Mouse (Mus musculus): Measurements from ENCODE around the gene Smim6. TPM values are rescaled to one million over a fixed set of nuclear protein-coding genes. Genes with fewer than 3 reads are reported as not detected.

The Smim6 gene
- polyA plus RNA-seq, 1 experiment from 2014 or later, result 1.9 TPM

DNA sequence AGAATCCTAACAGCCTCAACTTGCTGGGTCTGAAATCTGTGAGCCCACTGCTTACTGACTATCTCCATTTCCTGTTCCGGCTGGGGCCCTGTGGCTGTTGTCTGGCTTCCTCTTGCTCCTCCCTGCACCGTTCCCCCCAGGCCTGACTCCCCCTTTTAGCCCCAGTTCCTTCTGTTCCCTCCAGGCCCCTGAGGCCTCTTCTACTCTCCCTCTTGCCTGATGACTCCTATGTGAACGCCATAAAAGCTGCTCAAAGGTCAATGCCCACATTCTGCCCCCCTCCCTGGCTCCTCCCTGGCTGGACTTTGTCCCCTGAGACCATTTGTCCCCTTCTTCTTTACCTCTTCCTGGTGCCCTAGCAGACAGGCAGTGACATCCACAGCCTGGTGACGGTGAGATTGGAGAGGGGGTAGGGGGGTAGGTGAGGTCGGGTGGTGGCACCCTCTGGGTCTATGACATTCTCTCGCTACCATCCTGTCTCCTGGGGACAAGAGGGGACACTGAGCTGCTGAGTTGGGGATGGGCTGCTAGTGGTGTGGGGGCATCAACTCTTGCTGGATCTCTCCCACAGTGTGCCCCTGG, 34.6 kb upstream of the Smim6 start:
- peaks cover 8% of the 10 kb centered on the region for H3K4me1 ChIP-seq (ENCODE audit: insufficient read depth)
- peak; percentile 55; the same call in 1 of the 2 replicates for ATAC-seq

DNA sequence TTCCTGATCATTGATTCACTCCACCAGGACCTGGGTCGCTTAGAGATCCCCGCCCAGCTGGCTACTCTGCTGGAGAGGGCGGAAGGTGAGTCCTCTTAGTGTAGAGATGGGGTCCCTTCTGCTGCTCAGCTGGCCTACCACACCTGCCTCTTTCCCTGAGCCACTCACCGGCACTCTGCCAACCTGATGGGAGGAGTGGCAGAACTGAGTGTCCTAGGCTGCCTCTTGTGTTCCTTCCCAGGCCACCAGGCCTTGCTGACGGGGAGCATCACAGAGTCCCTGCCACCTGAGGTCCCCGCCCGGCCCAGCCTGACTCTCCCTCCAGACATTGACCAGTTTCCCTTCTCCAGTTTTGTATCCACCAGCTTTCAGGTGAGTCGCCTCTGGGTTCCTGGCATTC, 33.7 kb upstream of the Smim6 start:
- Histone ChIP-seq H3K27ac (ENCODE audit: low read depth) (no peak overlapping the region), H3K4me1 (ENCODE audit: insufficient read depth) (peaks cover 8% of the 10 kb centered on the region), H3K9me3 (ENCODE audit: low read length) (no peaks in the 10 kb centered on the region), H3K9ac (replicated peaks) (no peak overlapping the region), H3K4me3 (ENCODE audit: low read depth, low read length) (no peak overlapping the region), H3K27me3 (ENCODE audit: insufficient read depth, low read length) (no peaks in the 10 kb centered on the region), H3K36me3 (replicated peaks; ENCODE audit: insufficient read depth, low read length) (no peaks in the 10 kb centered on the region), H3K4me2 (ENCODE audit: low read depth, low read length) (no peak overlapping the region)
- no peak for ATAC-seq
- DNase-seq, result no peak
- 82% methylated on average over 8 of the region's 8 CpGs for WGBS (ENCODE audit: insufficient replicate concordance)
- TF ChIP-seq CTCF (IDR thresholded peaks at IDR 0.05; ENCODE audit: low read depth) (no peak), EP300 (IDR thresholded peaks at IDR 0.05; ENCODE audit: low read depth) (no peak)

More for the DNA sequence above, 34.6 kb upstream of the Smim6 start:
- peak; percentile 49 for DNase-seq
- no peaks in the 10 kb centered on the region for H3K9me3 ChIP-seq (ENCODE audit: low read length)
- 28% methylated on average over 6 of the region's 6 CpGs for WGBS (ENCODE audit: insufficient replicate concordance)
- TF ChIP-seq EP300 (IDR thresholded peaks at IDR 0.05; ENCODE audit: low read depth) (no peak), CTCF (IDR thresholded peaks at IDR 0.05; ENCODE audit: low read depth) (no peak)
- H3K27me3 ChIP-seq (ENCODE audit: insufficient read depth, low read length), result no peaks in the 10 kb centered on the region
- no peaks in the 10 kb centered on the region for H3K36me3 ChIP-seq (replicated peaks; ENCODE audit: insufficient read depth, low read length)
- no peak overlapping the region for H3K9ac ChIP-seq (replicated peaks)
- H3K27ac ChIP-seq (ENCODE audit: low read depth), result no peak overlapping the region
- H3K4me3 ChIP-seq (ENCODE audit: low read depth, low read length), result no peak overlapping the region
- H3K4me2 ChIP-seq (ENCODE audit: low read depth, low read length), result peak overlapping the region; percentile 15; the same call in 1 of the 2 replicates

DNA sequence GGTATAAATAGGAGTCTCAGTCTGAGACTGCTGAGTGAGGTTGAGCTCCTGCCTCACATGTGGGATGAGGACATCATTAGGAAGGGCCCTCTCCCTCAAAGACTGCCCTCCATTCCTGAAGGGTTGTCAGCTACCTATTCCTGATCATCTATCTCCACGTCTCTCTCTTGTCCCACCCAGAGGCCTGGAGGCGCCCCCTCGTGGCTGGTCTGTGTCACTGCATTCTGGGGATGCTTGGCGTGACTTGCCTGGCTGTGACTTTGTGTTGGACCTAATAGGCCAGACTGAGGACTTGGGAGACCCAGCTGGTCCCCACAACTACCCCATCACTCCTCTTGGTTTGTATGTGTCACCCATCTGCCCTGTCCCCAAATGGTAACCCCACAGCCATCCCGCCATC, 30.8 kb upstream of the Smim6 start:
- no peak overlapping the region for H3K9ac ChIP-seq (replicated peaks)
- H3K4me2 ChIP-seq (ENCODE audit: low read depth, low read length), result no peak overlapping the region
- H3K4me3 ChIP-seq (ENCODE audit: low read depth, low read length), result no peak overlapping the region
- no peak overlapping the region for H3K27ac ChIP-seq (ENCODE audit: low read depth)
- peaks cover 8% of the 10 kb centered on the region for H3K4me1 ChIP-seq (ENCODE audit: insufficient read depth)
- 0 out of 2 replicates have a peak, but pooled peaks have one; percentile 6 for ATAC-seq
- no peak for TF ChIP-seq EP300 (IDR thresholded peaks at IDR 0.05; ENCODE audit: low read depth)
- peak; percentile 97 for TF ChIP-seq CTCF (IDR thresholded peaks at IDR 0.05; ENCODE audit: low read depth)
- H3K36me3 ChIP-seq (replicated peaks; ENCODE audit: insufficient read depth, low read length), result no peaks in the 10 kb centered on the region
- DNase-seq, result peak; percentile 70
- 24% methylated on average over 5 of the region's 5 CpGs for WGBS (ENCODE audit: insufficient replicate concordance)
- no peaks in the 10 kb centered on the region for H3K27me3 ChIP-seq (ENCODE audit: insufficient read depth, low read length)
- no peaks in the 10 kb centered on the region for H3K9me3 ChIP-seq (ENCODE audit: low read length)

DNA sequence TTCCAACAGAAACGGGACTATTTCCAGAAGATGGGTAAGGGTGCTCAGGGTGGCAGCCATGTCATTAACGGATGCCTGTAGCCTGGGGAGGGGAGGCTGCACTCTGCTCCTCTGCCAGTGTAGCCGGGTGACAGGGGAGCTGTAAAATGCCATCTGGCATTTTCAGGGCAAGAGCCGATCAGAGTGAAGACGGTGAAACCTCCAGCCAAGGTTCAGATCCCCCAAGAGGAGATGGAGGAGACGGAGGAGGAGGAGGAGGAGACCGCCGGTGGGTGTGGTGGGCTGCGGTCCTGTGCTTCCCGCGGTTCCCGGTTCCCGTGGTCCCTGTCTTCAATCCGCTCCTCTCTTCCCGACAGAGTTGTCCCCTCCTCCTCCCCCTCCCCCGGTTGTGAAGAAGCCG, 28.6 kb upstream of the Smim6 start:
- no peak overlapping the region for H3K9ac ChIP-seq (replicated peaks)

DNA sequence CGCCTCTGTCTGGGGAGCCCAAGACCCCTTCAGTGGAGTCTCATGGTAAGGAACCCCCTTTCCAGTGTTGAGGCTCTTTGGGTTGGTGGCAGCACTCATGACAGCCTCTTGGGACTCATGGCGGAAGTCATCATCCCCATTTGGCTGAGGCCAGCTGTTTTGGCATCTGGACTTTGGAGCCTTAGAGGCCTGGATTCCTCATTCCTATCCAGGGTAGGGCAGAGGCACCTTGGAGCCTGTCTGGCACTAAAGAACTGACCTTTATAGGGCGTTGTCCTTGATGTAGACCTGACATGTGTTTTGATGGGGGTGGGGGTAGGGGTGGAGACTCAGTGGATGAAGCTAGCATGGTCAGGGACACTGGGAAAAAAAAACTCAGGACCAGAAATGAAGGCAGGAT, 27.5 kb upstream of the Smim6 start:
- TF ChIP-seq EP300 (IDR thresholded peaks at IDR 0.05; ENCODE audit: low read depth), result no peak
- TF ChIP-seq CTCF (IDR thresholded peaks at IDR 0.05; ENCODE audit: low read depth), result no peak
- Histone ChIP-seq H3K27me3 (ENCODE audit: insufficient read depth, low read length) (no peaks in the 10 kb centered on the region), H3K4me2 (ENCODE audit: low read depth, low read length) (no peak overlapping the region), H3K9ac (replicated peaks) (no peak overlapping the region), H3K27ac (ENCODE audit: low read depth) (no peak overlapping the region), H3K9me3 (ENCODE audit: low read length) (no peaks in the 10 kb centered on the region), H3K4me3 (ENCODE audit: low read depth, low read length) (no peak overlapping the region), H3K4me1 (ENCODE audit: insufficient read depth) (no peaks in the 10 kb centered on the region; the same call in 1 of the 2 replicates), H3K36me3 (replicated peaks; ENCODE audit: insufficient read depth, low read length) (no peaks in the 10 kb centered on the region)
- ATAC-seq, result no peak
- 76% methylated on average over 3 of the region's 3 CpGs for WGBS (ENCODE audit: insufficient replicate concordance)
- DNase-seq, result no peak

More for the DNA sequence above, 28.6 kb upstream of the Smim6 start:
- DNase-seq, result no peak
- Histone ChIP-seq H3K4me2 (ENCODE audit: low read depth, low read length) (no peak overlapping the region), H3K27me3 (ENCODE audit: insufficient read depth, low read length) (no peaks in the 10 kb centered on the region), H3K36me3 (replicated peaks; ENCODE audit: insufficient read depth, low read length) (no peaks in the 10 kb centered on the region), H3K4me3 (ENCODE audit: low read depth, low read length) (no peak overlapping the region), H3K9me3 (ENCODE audit: low read length) (no peaks in the 10 kb centered on the region), H3K27ac (ENCODE audit: low read depth) (no peak overlapping the region), H3K4me1 (ENCODE audit: insufficient read depth) (no peaks in the 10 kb centered on the region; the same call in 1 of the 2 replicates)
- 44% methylated on average over 13 of the region's 17 CpGs for WGBS (ENCODE audit: insufficient replicate concordance)
- no peak for ATAC-seq
- TF ChIP-seq CTCF (IDR thresholded peaks at IDR 0.05; ENCODE audit: low read depth) (no peak), EP300 (IDR thresholded peaks at IDR 0.05; ENCODE audit: low read depth) (no peak)

DNA sequence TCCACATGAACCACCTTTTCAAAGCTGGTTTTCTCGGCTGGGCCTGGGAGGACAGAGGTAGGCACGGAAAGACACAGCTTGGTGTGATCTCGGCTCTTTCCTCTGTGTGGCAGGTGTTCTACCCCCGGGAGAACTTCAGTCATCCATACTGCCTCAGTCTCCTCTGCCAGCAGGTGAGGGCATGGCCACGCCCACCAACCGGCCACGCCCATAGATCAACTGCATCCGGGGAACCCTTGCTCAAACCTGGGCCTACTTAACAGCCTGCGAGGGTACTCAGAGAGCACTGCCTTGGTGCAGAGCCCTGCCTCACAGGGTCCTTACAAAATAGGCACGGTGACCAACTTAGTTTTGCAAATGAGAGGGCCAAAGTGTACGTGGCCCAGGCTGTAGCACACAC, 26.5 kb upstream of the Smim6 start:
- Histone ChIP-seq H3K9me3 (ENCODE audit: low read length) (no peaks in the 10 kb centered on the region), H3K27ac (ENCODE audit: low read depth) (no peak overlapping the region), H3K9ac (replicated peaks) (no peak overlapping the region), H3K4me3 (ENCODE audit: low read depth, low read length) (no peak overlapping the region), H3K36me3 (replicated peaks; ENCODE audit: insufficient read depth, low read length) (no peaks in the 10 kb centered on the region), H3K4me1 (ENCODE audit: insufficient read depth) (no peaks in the 10 kb centered on the region; the same call in 1 of the 2 replicates), H3K27me3 (ENCODE audit: insufficient read depth, low read length) (no peaks in the 10 kb centered on the region), H3K4me2 (ENCODE audit: low read depth, low read length) (no peak overlapping the region)
- WGBS (ENCODE audit: insufficient replicate concordance), result 66% methylated on average over 11 of the region's 11 CpGs
- ATAC-seq, result no peak
- DNase-seq, result no peak
- TF ChIP-seq EP300 (IDR thresholded peaks at IDR 0.05; ENCODE audit: low read depth), result no peak
- TF ChIP-seq CTCF (IDR thresholded peaks at IDR 0.05; ENCODE audit: low read depth), result no peak

Measured in liver, postnatal 0 days (tissue).